Mouse (Mus musculus) MN1 (cell line): ENCODE measurements around the gene Psrc1.

Experiments used
- DNase-seq: peaks from one replicate; pipeline ENCODE4 v3.0.0-alpha.2; 2016; ENCODE audit warnings: low spot score

Psrc1 gene

GRCm38 (mm10) chr3:108389111-108389545 lies 5.5 kb downstream of the Psrc1 start:
- peak; percentile 95 for DNase-seq

GRCm38 (mm10) chr3:108392299-108392698 lies 8.7 kb downstream of the Psrc1 start:
- no peak for DNase-seq

GRCm38 (mm10) chr3:108392793-108393192 lies 9.2 kb downstream of the Psrc1 start:
- no peak for DNase-seq

- no peak for DNase-seq
These were observed 14.6 kb downstream of the Psrc1 start for GRCm38 (mm10) chr3:108398281-108398680.

- DNase-seq = no peak
These were observed 16.8 kb downstream of the Psrc1 start for GRCm38 (mm10) chr3:108400442-108400841.

GRCm38 (mm10) chr3:108401692-108402527 lies 18.3 kb downstream of the Psrc1 start:
- DNase-seq = peak; percentile 95

GRCm38 (mm10) chr3:108402528-108402920 lies 18.9 kb downstream of the Psrc1 start:
- no peak for DNase-seq

- peak; percentile 64 for DNase-seq
These were observed 22.1 kb downstream of the Psrc1 start for GRCm38 (mm10) chr3:108405536-108406305.

- peak; percentile 37 for DNase-seq
These were observed 22.8 kb downstream of the Psrc1 start for GRCm38 (mm10) chr3:108406306-108406885.

GRCm38 (mm10) chr3:108408517-108409008 lies 24.9 kb downstream of the Psrc1 start:
- DNase-seq = no peak

- DNase-seq = no peak
These were observed 26.2 kb downstream of the Psrc1 start for GRCm38 (mm10) chr3:108409656-108410358.

- no peak for DNase-seq
These were observed 26.7 kb downstream of the Psrc1 start for GRCm38 (mm10) chr3:108410359-108410714.

GRCm38 (mm10) chr3:108411026-108411753 lies 27.6 kb downstream of the Psrc1 start:
- peak; percentile 43 for DNase-seq

GRCm38 (mm10) chr3:108411754-108412121 lies 28.1 kb downstream of the Psrc1 start:
- DNase-seq = peak; percentile 84

- no peak for DNase-seq
These were observed 30.2 kb downstream of the Psrc1 start for GRCm38 (mm10) chr3:108413634-108414360.

GRCm38 (mm10) chr3:108414857-108415830 lies 31.5 kb downstream of the Psrc1 start, which contains the start of gene Celsr2:
Celsr2 (minus strand) TSS chr3:108415552.
- peak; percentile 41 for DNase-seq

- peak; percentile 82 for DNase-seq
These were observed 32.2 kb downstream of the Psrc1 start for GRCm38 (mm10) chr3:108415831-108416223.

- DNase-seq = peak; percentile 20
These were observed 39.4 kb downstream of the Psrc1 start for GRCm38 (mm10) chr3:108423006-108423405.
